Mouse (Mus musculus) intestine, embryonic 15.5 days (tissue): Measurements from ENCODE around the gene Olfr467. TPM values are rescaled to one million over a fixed set of nuclear protein-coding genes. Genes with fewer than 3 reads are reported as not detected.

Experiments used
- polyA plus RNA-seq: library from polyadenylated mRNA; unstranded; fragments of >200 nt; fragmentation: Nextera tagmentation; extraction: Ambion mirVana; gene quantifications from 2 replicates; pipeline ENCODE4 v1.2.1, GENCODE M21; 2015

The Olfr467 gene
- polyA plus RNA-seq, 1 experiment from 2014 or later, result not detected

Other genes starting within 250 kb of the Olfr467 start
- gene Olfml1, start 244.8 kb upstream of the Olfr467 start, polyA plus RNA-seq, result 13.1 and 15.2 TPM in 2 replicates
- gene Ppfibp2, start 217.1 kb upstream of the Olfr467 start, polyA plus RNA-seq, result 11.5 and 12.8 TPM in 2 replicates
- not detected in 2 replicates for gene 5330417H12Rik, start 187.1 kb upstream of the Olfr467 start, polyA plus RNA-seq
- 0.14 and 0.15 TPM in 2 replicates for gene Cyb5r2, start 54.2 kb upstream of the Olfr467 start, polyA plus RNA-seq
- not detected in 2 replicates for gene Ovch2, start 11.1 kb upstream of the Olfr467 start, polyA plus RNA-seq
- not detected in 2 replicates for gene Olfr469, start 13.3 kb downstream of the Olfr467 start, polyA plus RNA-seq
- not detected in 2 replicates for gene Olfr470, start 35.2 kb downstream of the Olfr467 start, polyA plus RNA-seq
- gene Olfr472, start 85.6 kb downstream of the Olfr467 start, polyA plus RNA-seq, result not detected in 2 replicates
- gene Olfr473, start 118.2 kb downstream of the Olfr467 start, polyA plus RNA-seq, result not detected in 2 replicates
- not detected in 2 replicates for gene Olfr474, start 142.4 kb downstream of the Olfr467 start, polyA plus RNA-seq
- gene Olfr476, start 152.5 kb downstream of the Olfr467 start, polyA plus RNA-seq, result not detected in 2 replicates
- gene Olfr477, start 174.4 kb downstream of the Olfr467 start, polyA plus RNA-seq, result not detected in 2 replicates
- gene Olfr478, start 221.7 kb downstream of the Olfr467 start, polyA plus RNA-seq, result not detected in 2 replicates
- not detected in 2 replicates for gene Olfr479, start 238.4 kb downstream of the Olfr467 start, polyA plus RNA-seq